Mouse (Mus musculus) ES-E14 (cell line): Measurements from ENCODE around the gene Il2ra. TPM values are rescaled to one million over a fixed set of nuclear protein-coding genes. Genes with fewer than 3 reads are reported as not detected.

Source experiments
- DNase-seq: peaks from one replicate; pipeline ENCODE4 v3.0.0-alpha.2; 2013; ENCODE audit warnings: low read depth, low spot score
- H3K27ac ChIP-seq: 2 replicates; pipeline ENCODE4 v1.5.1; 2012; ENCODE audit warnings: low read depth, mild to moderate bottlenecking, low read length, moderate library complexity, mixed read lengths; ENCODE audit not compliant: poor library complexity, insufficient read depth, severe bottlenecking
- H3K36me3 ChIP-seq: 2 replicates; pipeline ENCODE4 v1.6.1; 2012; ENCODE audit warnings: mild to moderate bottlenecking, low read length, moderate library complexity, mixed read lengths; ENCODE audit not compliant: control insufficient read depth, poor library complexity, insufficient read depth, severe bottlenecking
- H3K4me1 ChIP-seq, 2 experiments: fragments of 150-350 bp in 1 of 2; sonication (generic) in 1 of 2; 2 replicates each; pipeline ENCODE4 v1.6.1; 2012; ENCODE audit warnings: low read length in 2 of 2, mild to moderate bottlenecking in 1 of 2, mixed read lengths in 1 of 2; ENCODE audit not compliant: control insufficient read depth in 2 of 2, insufficient read depth in 2 of 2, poor library complexity in 1 of 2
- H3K4me3 ChIP-seq, 2 experiments: fragments of 150-350 bp in 1 of 2; sonication (generic) in 1 of 2; 2 replicates each; pipeline ENCODE4 v1.5.1; 2012; ENCODE audit warnings: low read length in 2 of 2, low read depth in 1 of 2, mild to moderate bottlenecking in 1 of 2, mixed read lengths in 1 of 2; ENCODE audit not compliant: insufficient read depth in 1 of 2, poor library complexity in 1 of 2, severe bottlenecking in 1 of 2
- H3K9ac ChIP-seq: 2 replicates; pipeline ENCODE4 v1.6.1; 2012; ENCODE audit warnings: low read depth, mild to moderate bottlenecking, low read length, mixed read lengths; ENCODE audit not compliant: poor library complexity, insufficient read depth, severe bottlenecking
- H3K9me3 ChIP-seq: fragments of 150-350 bp; sonication (generic); 2 replicates; pipeline ENCODE4 v1.6.1; 2012; ENCODE audit warnings: low read depth, mild to moderate bottlenecking, low read length; ENCODE audit not compliant: control insufficient read depth, insufficient read depth
- CHD2 ChIP-seq: IDR thresholded peaks from 2 replicates; pipeline ENCODE4 v1.6.1; 2014; ENCODE audit warnings: mild to moderate bottlenecking, low read depth, low read length, inconsistent platforms
- HCFC1 ChIP-seq: IDR thresholded peaks from 2 replicates; pipeline ENCODE4 v1.6.1; 2012; ENCODE audit warnings: low read length, inconsistent platforms, borderline replicate concordance; ENCODE audit not compliant: insufficient read depth
- MAFK ChIP-seq: IDR thresholded peaks from 2 replicates; pipeline ENCODE4 v1.6.1; 2014; ENCODE audit warnings: mild to moderate bottlenecking, low read depth, low read length, inconsistent platforms; ENCODE audit not compliant: insufficient read depth
- ZC3H11A ChIP-seq: IDR thresholded peaks from 2 replicates; pipeline ENCODE4 v1.6.1; 2012; ENCODE audit warnings: low read depth, mild to moderate bottlenecking, inconsistent platforms, low read length, borderline replicate concordance
- ZNF384 ChIP-seq: IDR thresholded peaks from 2 replicates; pipeline ENCODE4 v1.6.1; 2012; ENCODE audit warnings: low read depth, low read length, inconsistent platforms
- in situ Hi-C, 2 experiments: fragments of 600-800 bp; cut with MboI; formaldehyde crosslinking; loops; one replicate each; pipeline ENCODE4 v1.15.1; 2025; ENCODE audit warnings: low sequenced_read_pairs in 2 of 2, inconsistent platforms in 1 of 2; ENCODE audit not compliant: unreplicated experiment in 2 of 2
- total RNA-seq: library from RNA; depleted of rRNA; stranded (reverse); fragments of 300-350 nt; gene quantifications from 2 replicates; pipeline ENCODE4 v1.2.3, GENCODE M21; 2012; rRNA removed

The Il2ra gene
- total RNA-seq: not detected in 2 replicates

DNA sequence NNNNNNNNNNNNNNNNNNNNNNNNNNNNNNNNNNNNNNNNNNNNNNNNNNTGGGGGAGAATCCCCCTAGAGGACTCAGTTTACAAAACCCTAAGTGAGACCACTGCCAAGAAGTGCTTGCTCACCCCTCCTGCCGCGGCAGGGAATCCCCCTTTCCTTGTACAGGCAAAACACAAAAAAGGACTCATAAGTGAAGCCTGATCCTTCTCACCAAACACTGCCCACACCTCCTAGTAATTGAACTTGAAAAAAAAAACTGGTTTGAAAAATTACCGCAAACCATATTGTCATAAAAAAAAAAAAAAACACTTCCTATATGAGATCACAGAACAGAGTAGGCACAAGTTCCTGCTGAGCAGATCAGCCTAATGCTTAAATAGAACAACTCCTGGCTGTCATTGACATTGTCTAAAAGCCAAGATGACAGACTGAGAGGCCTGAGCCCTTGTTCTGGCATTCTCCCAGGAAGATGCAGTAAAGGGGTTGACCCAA lies at the start of gene Il2ra:
Gene Il2ra (plus strand): TSS at position 357 of the 491 bp plus-strand sequence.
- no peak within 1 kb of the TSS for H3K9ac ChIP-seq
- DNase-seq: no peak
- H3K27ac ChIP-seq: no peak within 1 kb of the TSS
- H3K4me3 ChIP-seq: no peak within 1 kb of the TSS
- H3K36me3 ChIP-seq: no peaks in the 10 kb centered on the region
- no peaks in the 10 kb centered on the region for H3K9me3 ChIP-seq
- no peaks in the 10 kb centered on the region for H3K4me1 ChIP-seq
- no peak for TF ChIP-seq ZNF384
- no peak for TF ChIP-seq MAFK
- no peak for TF ChIP-seq CHD2
- TF ChIP-seq ZC3H11A: no peak
- TF ChIP-seq HCFC1: no peak
- in situ Hi-C loops: no loop called here

- DNase-seq: no peak
- 0 out of 2 replicates have a peak, but pooled peaks cover 3% of the 10 kb centered on the region for H3K9me3 ChIP-seq
- in situ Hi-C loops: no loop called here
- no peak overlapping the region for H3K4me3 ChIP-seq
- H3K36me3 ChIP-seq: peaks cover 51% of the 10 kb centered on the region
- TF ChIP-seq HCFC1 (no peak), ZNF384 (no peak), CHD2 (no peak), MAFK (no peak), ZC3H11A (no peak)
- H3K4me1 ChIP-seq: peaks cover 0 to 6% of the 10 kb centered on the region in 2 experiments; a peak in 3 of 4 replicates
- H3K9ac ChIP-seq: no peak overlapping the region
- H3K27ac ChIP-seq: no peak overlapping the region
These were observed 45.9 kb upstream of the Il2ra start for GRCm38 (mm10) chr2:11596690-11597089.

GRCm38 (mm10) chr2:11597906-11598305 lies 44.7 kb upstream of the Il2ra start:
- 0 out of 2 replicates have a peak, but pooled peaks cover 3% of the 10 kb centered on the region for H3K9me3 ChIP-seq
- in situ Hi-C loops: no loop called here
- no peak overlapping the region for H3K27ac ChIP-seq
- H3K9ac ChIP-seq: no peak overlapping the region
- H3K4me1 ChIP-seq: peaks cover 0 to 9% of the 10 kb centered on the region in 2 experiments; a peak in 3 of 4 replicates
- H3K36me3 ChIP-seq: peaks cover 47% of the 10 kb centered on the region
- no peak overlapping the region for H3K4me3 ChIP-seq
- DNase-seq: no peak
- TF ChIP-seq ZC3H11A: no peak
- no peak for TF ChIP-seq HCFC1
- no peak for TF ChIP-seq MAFK
- no peak for TF ChIP-seq ZNF384
- no peak for TF ChIP-seq CHD2

GRCm38 (mm10) chr2:11601795-11602194 lies 40.8 kb upstream of the Il2ra start:
- H3K9me3 ChIP-seq: no peaks in the 10 kb centered on the region
- peaks cover 23% of the 10 kb centered on the region for H3K36me3 ChIP-seq
- H3K27ac ChIP-seq: no peak overlapping the region
- peak overlapping the region; percentile 97 to 98 for H3K4me3 ChIP-seq
- no peak for TF ChIP-seq ZC3H11A
- TF ChIP-seq ZNF384: no peak
- TF ChIP-seq CHD2: no peak
- no peak for TF ChIP-seq HCFC1
- no peak for TF ChIP-seq MAFK
- in situ Hi-C loops: no loop called here
- no peak for DNase-seq
- H3K9ac ChIP-seq: peak overlapping the region; percentile 99; the same call in 1 of the 2 replicates
- H3K4me1 ChIP-seq: peaks cover 0 to 9% of the 10 kb centered on the region in 2 experiments; a peak in 3 of 4 replicates
